Mouse (Mus musculus): ENCODE measurements around the gene Rasa2. TPM values are rescaled to one million over a fixed set of nuclear protein-coding genes. Genes with fewer than 3 reads are reported as not detected.
A peak's percentile ranks its signal among the peaks of the same experiment; 100 is the strongest.

Gene Rasa2
- total and polyA plus RNA-seq, 3 experiments, result 9.5 to 11.3 TPM; not detected in 1

- H3K27me3 ChIP-seq (ENCODE audit: control insufficient read depth in 1 of 2, insufficient read depth in 2 of 2, low read length in 2 of 2), result no peaks in the 10 kb centered on the region
- no peak for DNase-seq (ENCODE audit: low read depth, low spot score)
- no peak for TF ChIP-seq ELF1 (IDR thresholded peaks at IDR 0.05; ENCODE audit: low read depth, low read length)
- no peak for TF ChIP-seq SMC3 (IDR thresholded peaks at IDR 0.05; ENCODE audit: low read depth, low read length)
- TF ChIP-seq MAFK (IDR thresholded peaks at IDR 0.05; ENCODE audit: borderline replicate concordance, low read depth, low read length), result no peak
- no peak for TF ChIP-seq BHLHE40 (IDR thresholded peaks at IDR 0.05; ENCODE audit: borderline replicate concordance, low read depth, low read length)
- TF ChIP-seq ZKSCAN1 (IDR thresholded peaks at IDR 0.05; ENCODE audit: low read depth, low read length), result no peak
- TF ChIP-seq JUND (IDR thresholded peaks at IDR 0.05; ENCODE audit: low read depth, low read length), result no peak
- no peak for TF ChIP-seq CHD1 (IDR thresholded peaks at IDR 0.05; ENCODE audit: low read depth, low read length)
- no peaks in the 10 kb centered on the region for H3K79me2 ChIP-seq (ENCODE audit: control insufficient read depth, insufficient read depth, low read length, poor library complexity)
- H3K9me3 ChIP-seq (replicated peaks; ENCODE audit: insufficient read depth, low read length), result no peaks in the 10 kb centered on the region
- no peaks in the 10 kb centered on the region; a peak in 1 of 4 replicates for H3K4me1 ChIP-seq (ENCODE audit: control insufficient read depth in 1 of 2, insufficient read depth in 2 of 2, low read length in 2 of 2)
- H3K36me3 ChIP-seq (ENCODE audit: control insufficient read depth in 1 of 2, insufficient read depth in 2 of 2, low read length in 2 of 2), result no peaks in the 10 kb centered on the region
- no peak overlapping the region for H3K27ac ChIP-seq (ENCODE audit: control insufficient read depth, low read depth, low read length)
- no peak overlapping the region for H3K4me3 ChIP-seq (ENCODE audit: control insufficient read depth in 1 of 2, insufficient read depth in 1 of 2, low read depth in 2 of 2, low read length in 2 of 2)
- no peak overlapping the region for H3K9ac ChIP-seq (ENCODE audit: control insufficient read depth, low read depth, low read length, poor library complexity, severe bottlenecking)
Observed at GRCm38 (mm10) chr9:96660510-96661244, 29.3 kb upstream of the Rasa2 start.

DNA sequence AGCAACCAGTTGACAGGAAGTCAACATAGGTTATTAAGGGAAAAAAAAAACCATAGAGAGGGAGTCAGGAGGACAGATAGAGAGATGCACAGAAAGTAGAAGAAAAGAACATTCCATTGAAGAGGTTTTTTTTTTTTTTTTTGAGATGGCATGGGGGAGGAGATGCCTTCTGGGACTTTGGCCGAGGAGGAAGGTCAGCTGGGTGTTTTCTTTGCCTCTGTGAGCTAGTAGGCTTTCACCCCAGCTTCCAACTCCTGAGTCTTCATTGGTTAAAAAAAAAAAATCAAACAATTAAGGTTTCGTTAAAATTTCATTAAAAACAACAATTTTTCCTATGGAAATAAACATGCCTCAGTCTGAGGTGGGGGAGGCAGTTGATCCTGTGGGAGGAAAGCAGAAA, 28.4 kb upstream of the Rasa2 start:
- no peak for DNase-seq (ENCODE audit: low read depth, low spot score)

GRCm38 (mm10) chr9:96653538-96653937, 22.1 kb upstream of the Rasa2 start:
- Histone ChIP-seq H3K27me3 (ENCODE audit: control insufficient read depth in 1 of 2, insufficient read depth in 2 of 2, low read length in 2 of 2) (no peaks in the 10 kb centered on the region), H3K79me2 (ENCODE audit: control insufficient read depth, insufficient read depth, low read length, poor library complexity) (no peaks in the 10 kb centered on the region), H3K4me1 (ENCODE audit: control insufficient read depth in 1 of 2, insufficient read depth in 2 of 2, low read length in 2 of 2) (peaks cover 6 to 9% of the 10 kb centered on the region in 2 experiments), H3K27ac (ENCODE audit: control insufficient read depth, low read depth, low read length) (no peak overlapping the region), H3K9ac (ENCODE audit: control insufficient read depth, low read depth, low read length, poor library complexity, severe bottlenecking) (no peak overlapping the region), H3K36me3 (ENCODE audit: control insufficient read depth in 1 of 2, insufficient read depth in 2 of 2, low read length in 2 of 2) (peaks cover 0 to 12% of the 10 kb centered on the region in 2 experiments; a peak in 2 of 4 replicates), H3K9me3 (replicated peaks; ENCODE audit: insufficient read depth, low read length) (no peaks in the 10 kb centered on the region), H3K4me3 (ENCODE audit: control insufficient read depth in 1 of 2, insufficient read depth in 1 of 2, low read depth in 2 of 2, low read length in 2 of 2) (peak overlapping the region in 1 of 2 experiments; percentile 42; a peak in 1 of 4 replicates)
- TF ChIP-seq USF1 (IDR thresholded peaks at IDR 0.05; ENCODE audit: low read depth, low read length), result no peak
- no peak for TF ChIP-seq RAD21 (IDR thresholded peaks at IDR 0.05; ENCODE audit: low read depth, low read length)
- TF ChIP-seq MEF2A (IDR thresholded peaks at IDR 0.05; ENCODE audit: extremely low read depth, insufficient replicate concordance, low read depth, low read length, poor library complexity, severe bottlenecking), result peak; percentile 97
- TF ChIP-seq TBP (IDR thresholded peaks at IDR 0.05; ENCODE audit: low read depth, low read length), result no peak
- TF ChIP-seq GATA1 (IDR thresholded peaks at IDR 0.05; ENCODE audit: low read depth, low read length), result peak; percentile 50; the same call in 1 of the 2 replicates
- TF ChIP-seq MAFK (IDR thresholded peaks at IDR 0.05; ENCODE audit: borderline replicate concordance, low read depth, low read length), result no peak
- TF ChIP-seq EP300 (IDR thresholded peaks at IDR 0.05; ENCODE audit: low read depth in 1 of 2, low read length in 2 of 2), result peak; percentile 10 to 30; a peak in 2 of 4 replicates
- TF ChIP-seq CHD1 (IDR thresholded peaks at IDR 0.05; ENCODE audit: low read depth, low read length), result no peak
- TF ChIP-seq MAZ (IDR thresholded peaks at IDR 0.05; ENCODE audit: low read depth, low read length), result no peak
- peak; percentile 76 for TF ChIP-seq MYB (IDR thresholded peaks at IDR 0.05; ENCODE audit: low read depth, low read length)
- no peak for TF ChIP-seq HCFC1 (IDR thresholded peaks at IDR 0.05; ENCODE audit: low read depth, low read length)
- TF ChIP-seq TAL1 (IDR thresholded peaks at IDR 0.05; ENCODE audit: low read length), result no peak
- no peak for TF ChIP-seq NELFE (IDR thresholded peaks at IDR 0.05; ENCODE audit: low read depth, low read length)
- peak; percentile 64 for TF ChIP-seq ETS1 (IDR thresholded peaks at IDR 0.05; ENCODE audit: low read depth, low read length)
- DNase-seq (ENCODE audit: low read depth, low spot score), result no peak

More for the DNA sequence above, 28.4 kb upstream of the Rasa2 start:
- no peaks in the 10 kb centered on the region for H3K27me3 ChIP-seq (ENCODE audit: control insufficient read depth in 1 of 2, insufficient read depth in 2 of 2, low read length in 2 of 2)
- H3K79me2 ChIP-seq (ENCODE audit: control insufficient read depth, insufficient read depth, low read length, poor library complexity), result no peaks in the 10 kb centered on the region
- no peak overlapping the region for H3K27ac ChIP-seq (ENCODE audit: control insufficient read depth, low read depth, low read length)
- no peak overlapping the region for H3K4me3 ChIP-seq (ENCODE audit: control insufficient read depth in 1 of 2, insufficient read depth in 1 of 2, low read depth in 2 of 2, low read length in 2 of 2)
- H3K36me3 ChIP-seq (ENCODE audit: control insufficient read depth in 1 of 2, insufficient read depth in 2 of 2, low read length in 2 of 2), result no peaks in the 10 kb centered on the region
- no peaks in the 10 kb centered on the region for H3K9me3 ChIP-seq (replicated peaks; ENCODE audit: insufficient read depth, low read length)
- TF ChIP-seq CHD2 (IDR thresholded peaks at IDR 0.05; ENCODE audit: low read length) (no peak), SIN3A (IDR thresholded peaks at IDR 0.05; ENCODE audit: low read length) (no peak), ELF1 (IDR thresholded peaks at IDR 0.05; ENCODE audit: low read depth, low read length) (no peak), ZNF384 (IDR thresholded peaks at IDR 0.05; ENCODE audit: low read depth, low read length) (no peak), POLR2AphosphoS5 (IDR thresholded peaks at IDR 0.05; ENCODE audit: borderline replicate concordance, low read depth, low read length) (no peak), BHLHE40 (IDR thresholded peaks at IDR 0.05; ENCODE audit: borderline replicate concordance, low read depth, low read length) (no peak), TBP (IDR thresholded peaks at IDR 0.05; ENCODE audit: low read depth, low read length) (no peak), ETS1 (IDR thresholded peaks at IDR 0.05; ENCODE audit: low read depth, low read length) (no peak), NELFE (IDR thresholded peaks at IDR 0.05; ENCODE audit: low read depth, low read length) (no peak), ZMIZ1 (IDR thresholded peaks at IDR 0.05; ENCODE audit: low read depth, low read length) (no peak), MAZ (IDR thresholded peaks at IDR 0.05; ENCODE audit: low read depth, low read length) (no peak)
- no peaks in the 10 kb centered on the region; a peak in 1 of 4 replicates for H3K4me1 ChIP-seq (ENCODE audit: control insufficient read depth in 1 of 2, insufficient read depth in 2 of 2, low read length in 2 of 2)
- H3K9ac ChIP-seq (ENCODE audit: control insufficient read depth, low read depth, low read length, poor library complexity, severe bottlenecking), result no peak overlapping the region

Data from MEL (cell line).